Mouse (Mus musculus) right cerebral cortex, postnatal 14 days (tissue): ENCODE results near the gene Nat10.

Experiments used
- DNase-seq: peaks from one replicate; pipeline ENCODE4 v3.0.0; 2022

Gene Nat10

GRCm38 (mm10) chr2:103760906-103761716 is at the start of gene Nat10:
Gene Nat10 (minus strand): TSS chr2:103761270.
- DNase-seq = peak; percentile 99

GRCm38 (mm10) chr2:103810412-103810811 is 49.3 kb upstream of the Nat10 start:
- DNase-seq = no peak

GRCm38 (mm10) chr2:103808466-103808865 is 47.4 kb upstream of the Nat10 start:
- DNase-seq = no peak

GRCm38 (mm10) chr2:103803770-103804530 is 42.9 kb upstream of the Nat10 start:
- DNase-seq = no peak

- no peak for DNase-seq
Measured at GRCm38 (mm10) chr2:103802422-103802821, 41.4 kb upstream of the Nat10 start.

GRCm38 (mm10) chr2:103797491-103798009 is 36.5 kb upstream of the Nat10 start, which contains the start of gene Caprin1:
Gene Caprin1 (minus strand): TSS chr2:103797649.
- DNase-seq = peak; percentile 92

- peak; percentile 82 for DNase-seq
Measured at GRCm38 (mm10) chr2:103796861-103797466, 35.9 kb upstream of the Nat10 start.

GRCm38 (mm10) chr2:103796211-103796860 is 35.3 kb upstream of the Nat10 start:
- peak; percentile 54 for DNase-seq

- peak; percentile 71 for DNase-seq
Measured at GRCm38 (mm10) chr2:103795843-103796210, 34.8 kb upstream of the Nat10 start.

GRCm38 (mm10) chr2:103792009-103792408 is 30.9 kb upstream of the Nat10 start:
- DNase-seq = no peak

- no peak for DNase-seq
Measured at GRCm38 (mm10) chr2:103785735-103786134, 24.7 kb upstream of the Nat10 start.

- no peak for DNase-seq
Measured at GRCm38 (mm10) chr2:103784621-103785020, 23.6 kb upstream of the Nat10 start.

GRCm38 (mm10) chr2:103762492-103762891 is 1.4 kb upstream of the Nat10 start:
- no peak for DNase-seq

GRCm38 (mm10) chr2:103761993-103762392 is 923 bp upstream of the Nat10 start:
- DNase-seq = no peak

- no peak for DNase-seq
Measured at GRCm38 (mm10) chr2:103760421-103760820, 649 bp downstream of the Nat10 start.

GRCm38 (mm10) chr2:103755458-103756085 is 5.5 kb downstream of the Nat10 start:
- no peak for DNase-seq

GRCm38 (mm10) chr2:103754614-103755013 is 6.5 kb downstream of the Nat10 start:
- DNase-seq = no peak

- DNase-seq = no peak
Measured at GRCm38 (mm10) chr2:103751771-103752170, 9.3 kb downstream of the Nat10 start.

- DNase-seq = no peak
Measured at GRCm38 (mm10) chr2:103749091-103749490, 12.0 kb downstream of the Nat10 start.

GRCm38 (mm10) chr2:103747891-103748290 is 13.2 kb downstream of the Nat10 start:
- DNase-seq = no peak

GRCm38 (mm10) chr2:103746761-103747160 is 14.3 kb downstream of the Nat10 start:
- DNase-seq = no peak

GRCm38 (mm10) chr2:103746096-103746495 is 15.0 kb downstream of the Nat10 start:
- DNase-seq = no peak
